Mouse (Mus musculus): ENCODE measurements around the gene Numb. TPM values are rescaled to one million over a fixed set of nuclear protein-coding genes. Genes with fewer than 3 reads are reported as not detected.

Gene Numb
- polyA plus RNA-seq, 1 experiment from 2014 or later, result 37.6 TPM

GRCm38 (mm10) chr12:83764044-83764365 is 157.7 kb downstream of the Numb start:
- Histone ChIP-seq H3K27me3 (ENCODE audit: control insufficient read depth, insufficient read depth, low read length) (no peaks in the 10 kb centered on the region), H3K27ac (replicated peaks; ENCODE audit: low read depth, low read length) (no peak overlapping the region), H3K4me1 (ENCODE audit: control insufficient read depth, insufficient read depth, low read length) (peaks cover 37% of the 10 kb centered on the region), H3K9ac (ENCODE audit: low read length) (no peak overlapping the region; the same call in 1 of the 2 replicates), H3K9me3 (ENCODE audit: control insufficient read depth, low read length) (no peaks in the 10 kb centered on the region), H3K4me2 (ENCODE audit: low read depth, severe bottlenecking) (peak overlapping the region; percentile 53), H3K4me3 (ENCODE audit: low read depth, low read length) (peak overlapping the region; percentile 12; the same call in 1 of the 2 replicates), H3K36me3 (ENCODE audit: control insufficient read depth, insufficient read depth, low read length) (no peaks in the 10 kb centered on the region)
- 5% methylated on average over 14 of the region's 14 CpGs for WGBS
- DNase-seq (ENCODE audit: low spot score), result no peak
- ATAC-seq (ENCODE audit: insufficient number of reproducible peaks, low FRiP score, low TSS enrichment, low read depth), result no peak

GRCm38 (mm10) chr12:83763311-83764043 is 158.3 kb downstream of the Numb start, which contains the start of gene Papln:
Gene Papln, plus strand, starts transcription at chr12:83763634.
- DNase-seq (ENCODE audit: low spot score) (peak; percentile 36), ATAC-seq (ENCODE audit: insufficient number of reproducible peaks, low FRiP score, low TSS enrichment, low read depth) (no peak; the same call in 1 of the 2 replicates)
- H3K36me3 ChIP-seq (ENCODE audit: control insufficient read depth, insufficient read depth, low read length), result no peaks in the 10 kb centered on the region
- H3K4me1 ChIP-seq (ENCODE audit: control insufficient read depth, insufficient read depth, low read length), result peaks cover 32% of the 10 kb centered on the region
- H3K9ac ChIP-seq (ENCODE audit: low read length), result peak within 1 kb of the TSS; percentile 7; the same call in 1 of the 2 replicates
- 14% methylated on average over 29 of the region's 31 CpGs for WGBS
- H3K4me2 ChIP-seq (ENCODE audit: low read depth, severe bottlenecking), result peak within 1 kb of the TSS; percentile 53
- no peaks in the 10 kb centered on the region for H3K9me3 ChIP-seq (ENCODE audit: control insufficient read depth, low read length)
- H3K27ac ChIP-seq (replicated peaks; ENCODE audit: low read depth, low read length), result no peak within 1 kb of the TSS
- H3K27me3 ChIP-seq (ENCODE audit: control insufficient read depth, insufficient read depth, low read length), result no peaks in the 10 kb centered on the region
- H3K4me3 ChIP-seq (ENCODE audit: low read depth, low read length), result peak within 1 kb of the TSS; percentile 12; the same call in 1 of the 2 replicates

GRCm38 (mm10) chr12:83762706-83763105 is 159.0 kb downstream of the Numb start:
- H3K9me3 ChIP-seq (ENCODE audit: control insufficient read depth, low read length), result no peaks in the 10 kb centered on the region
- no peaks in the 10 kb centered on the region for H3K36me3 ChIP-seq (ENCODE audit: control insufficient read depth, insufficient read depth, low read length)
- no peaks in the 10 kb centered on the region for H3K27me3 ChIP-seq (ENCODE audit: control insufficient read depth, insufficient read depth, low read length)
- no peak overlapping the region for H3K4me3 ChIP-seq (ENCODE audit: low read depth, low read length)
- H3K4me2 ChIP-seq (ENCODE audit: low read depth, severe bottlenecking), result no peak overlapping the region
- peak; percentile 31 for DNase-seq (ENCODE audit: low spot score)
- WGBS, result 27% methylated on average over 4 of the region's 4 CpGs
- H3K4me1 ChIP-seq (ENCODE audit: control insufficient read depth, insufficient read depth, low read length), result peaks cover 24% of the 10 kb centered on the region
- H3K9ac ChIP-seq (ENCODE audit: low read length), result no peak overlapping the region
- no peak overlapping the region for H3K27ac ChIP-seq (replicated peaks; ENCODE audit: low read depth, low read length)
- ATAC-seq (ENCODE audit: insufficient number of reproducible peaks, low FRiP score, low TSS enrichment, low read depth), result no peak

- H3K4me1 ChIP-seq (ENCODE audit: control insufficient read depth, insufficient read depth, low read length), result peaks cover 15% of the 10 kb centered on the region
- no peaks in the 10 kb centered on the region for H3K27me3 ChIP-seq (ENCODE audit: control insufficient read depth, insufficient read depth, low read length)
- no peak overlapping the region for H3K27ac ChIP-seq (replicated peaks; ENCODE audit: low read depth, low read length)
- no peaks in the 10 kb centered on the region for H3K36me3 ChIP-seq (ENCODE audit: control insufficient read depth, insufficient read depth, low read length)
- DNase-seq (ENCODE audit: low spot score), result no peak
- H3K9me3 ChIP-seq (ENCODE audit: control insufficient read depth, low read length), result no peaks in the 10 kb centered on the region
- H3K4me3 ChIP-seq (ENCODE audit: low read depth, low read length), result no peak overlapping the region
- H3K9ac ChIP-seq (ENCODE audit: low read length), result no peak overlapping the region
- ATAC-seq (ENCODE audit: insufficient number of reproducible peaks, low FRiP score, low TSS enrichment, low read depth), result no peak
- 84% methylated on average over 2 of the region's 2 CpGs for WGBS
- no peak overlapping the region for H3K4me2 ChIP-seq (ENCODE audit: low read depth, severe bottlenecking)
Measured at GRCm38 (mm10) chr12:83760201-83760600, 161.5 kb downstream of the Numb start.

GRCm38 (mm10) chr12:83758735-83759134 is 163.0 kb downstream of the Numb start:
- ATAC-seq (ENCODE audit: insufficient number of reproducible peaks, low FRiP score, low TSS enrichment, low read depth), result no peak
- Histone ChIP-seq H3K4me3 (ENCODE audit: low read depth, low read length) (no peak overlapping the region), H3K4me2 (ENCODE audit: low read depth, severe bottlenecking) (no peak overlapping the region), H3K9ac (ENCODE audit: low read length) (no peak overlapping the region), H3K36me3 (ENCODE audit: control insufficient read depth, insufficient read depth, low read length) (no peaks in the 10 kb centered on the region), H3K4me1 (ENCODE audit: control insufficient read depth, insufficient read depth, low read length) (peaks cover 11% of the 10 kb centered on the region), H3K27me3 (ENCODE audit: control insufficient read depth, insufficient read depth, low read length) (no peaks in the 10 kb centered on the region), H3K9me3 (ENCODE audit: control insufficient read depth, low read length) (no peaks in the 10 kb centered on the region), H3K27ac (replicated peaks; ENCODE audit: low read depth, low read length) (no peak overlapping the region)
- no peak for DNase-seq (ENCODE audit: low spot score)
- 72% methylated on average over 10 of the region's 10 CpGs for WGBS

- 21% methylated on average over 2 of the region's 2 CpGs for WGBS
- H3K27ac ChIP-seq (replicated peaks; ENCODE audit: low read depth, low read length), result no peak overlapping the region
- no peak for ATAC-seq (ENCODE audit: insufficient number of reproducible peaks, low FRiP score, low TSS enrichment, low read depth)
Measured at GRCm38 (mm10) chr12:83752495-83752894, 169.2 kb downstream of the Numb start.

GRCm38 (mm10) chr12:83749186-83749585 is 172.5 kb downstream of the Numb start:
- Histone ChIP-seq H3K27me3 (ENCODE audit: control insufficient read depth, insufficient read depth, low read length) (no peaks in the 10 kb centered on the region), H3K27ac (replicated peaks; ENCODE audit: low read depth, low read length) (no peak overlapping the region), H3K36me3 (ENCODE audit: control insufficient read depth, insufficient read depth, low read length) (no peaks in the 10 kb centered on the region), H3K4me3 (ENCODE audit: low read depth, low read length) (no peak overlapping the region), H3K4me1 (ENCODE audit: control insufficient read depth, insufficient read depth, low read length) (0 out of 2 replicates have a peak, but pooled peaks cover 2% of the 10 kb centered on the region), H3K9ac (ENCODE audit: low read length) (no peak overlapping the region), H3K9me3 (ENCODE audit: control insufficient read depth, low read length) (no peaks in the 10 kb centered on the region), H3K4me2 (ENCODE audit: low read depth, severe bottlenecking) (no peak overlapping the region)
- DNase-seq (ENCODE audit: low spot score) (no peak), ATAC-seq (ENCODE audit: insufficient number of reproducible peaks, low FRiP score, low TSS enrichment, low read depth) (no peak)
- WGBS, result 70% methylated on average over 1 of the region's 1 CpGs

More at GRCm38 (mm10) chr12:83752495-83752894, 169.2 kb downstream of the Numb start:
- H3K4me1 ChIP-seq (ENCODE audit: control insufficient read depth, insufficient read depth, low read length), result 0 out of 2 replicates have a peak, but pooled peaks cover 2% of the 10 kb centered on the region
- H3K27me3 ChIP-seq (ENCODE audit: control insufficient read depth, insufficient read depth, low read length), result no peaks in the 10 kb centered on the region
- H3K9me3 ChIP-seq (ENCODE audit: control insufficient read depth, low read length), result no peaks in the 10 kb centered on the region
- no peak overlapping the region for H3K4me2 ChIP-seq (ENCODE audit: low read depth, severe bottlenecking)
- H3K9ac ChIP-seq (ENCODE audit: low read length), result no peak overlapping the region
- peak; percentile 31 for DNase-seq (ENCODE audit: low spot score)
- no peak overlapping the region for H3K4me3 ChIP-seq (ENCODE audit: low read depth, low read length)
- no peaks in the 10 kb centered on the region for H3K36me3 ChIP-seq (ENCODE audit: control insufficient read depth, insufficient read depth, low read length)
